In the genomic region with DNA sequence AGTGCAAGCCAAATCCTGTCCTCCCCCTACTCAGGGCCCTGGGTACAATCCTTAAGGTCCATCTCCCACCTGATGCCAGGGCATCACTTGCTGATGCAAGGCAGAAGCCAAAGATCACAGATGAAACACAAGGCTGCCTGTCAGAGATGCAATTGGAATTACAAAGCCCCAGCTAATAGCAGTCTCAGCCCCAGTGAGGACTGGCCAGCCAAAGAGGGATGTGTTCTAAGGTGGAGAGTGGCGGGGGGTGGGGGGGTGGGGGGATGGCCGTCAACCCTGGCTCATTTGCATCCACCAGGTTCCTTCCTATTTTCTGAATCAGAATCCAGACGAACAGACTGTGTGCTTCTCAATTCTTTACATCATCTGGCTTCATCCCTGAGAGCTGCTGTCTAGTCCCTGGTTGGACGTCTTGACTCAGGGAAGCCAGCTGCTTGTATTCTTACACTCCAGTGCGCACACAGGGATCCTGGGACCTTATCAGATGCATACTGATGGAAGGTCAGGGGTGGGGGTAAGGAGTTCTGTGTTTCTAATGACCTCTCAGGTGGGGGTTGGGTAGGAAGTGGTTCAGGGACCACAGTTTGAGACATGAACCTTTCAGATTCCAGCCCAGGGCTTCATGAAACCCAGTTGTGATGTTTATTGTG, we compare ENCODE assay signal across 35 mouse cellular contexts. TPM values are rescaled to one million over a fixed set of nuclear protein-coding genes. Genes with fewer than 3 reads are reported as not detected.
"Had no signal": no experiment of that assay in that cellular context is flagged by ENCODE, and none has a peak within 500 bp of the region (broad histone marks: within the 10 kb centered on the region; RNA-seq: fewer than 3 reads in every experiment).

No protein-coding gene starts in this region.

- H3K27me3 ChIP-seq: heart, embryonic 12.5 days; hindbrain, embryonic 12.5 days; kidney, embryonic 15.5 days; limb, embryonic 12.5 days; liver, embryonic 13.5 days; liver, embryonic 15.5 days had no signal

- ATAC-seq: hindbrain, postnatal 0 days; intestine, embryonic 16.5 days had no signal

- H3K9me3 ChIP-seq: heart, embryonic 10.5 days; heart, embryonic 12.5 days; hindbrain, embryonic 10.5 days; hindbrain, embryonic 12.5 days; hindbrain, embryonic 15.5 days; kidney, embryonic 15.5 days; limb, embryonic 10.5 days; limb, embryonic 12.5 days; liver, embryonic 13.5 days; liver, embryonic 15.5 days had no signal

- H3K9ac ChIP-seq: heart, embryonic 12.5 days; hindbrain, embryonic 12.5 days; hindbrain, embryonic 15.5 days; kidney, embryonic 15.5 days; limb, embryonic 12.5 days; liver, embryonic 13.5 days; liver, embryonic 15.5 days had no signal

- H3K4me3 ChIP-seq: gastrocnemius, adult 2 months; heart, embryonic 10.5 days; heart, embryonic 12.5 days; hindbrain, embryonic 10.5 days; hindbrain, embryonic 12.5 days; hindbrain, embryonic 15.5 days; kidney, embryonic 15.5 days; left cerebral cortex, adult 2 months; limb, embryonic 10.5 days; limb, embryonic 12.5 days; liver, embryonic 13.5 days; liver, embryonic 15.5 days had no signal

- H3K27ac ChIP-seq: gastrocnemius, adult 2 months; heart, embryonic 10.5 days; hindbrain, embryonic 10.5 days; hindbrain, embryonic 12.5 days; hindbrain, embryonic 15.5 days; hindbrain, postnatal 0 days; kidney, embryonic 15.5 days; kidney, postnatal 0 days; left cerebral cortex, adult 2 months; limb, embryonic 10.5 days; limb, embryonic 12.5 days; liver, embryonic 13.5 days; liver, embryonic 15.5 days had no signal

- H3K36me3 ChIP-seq: heart, embryonic 10.5 days; heart, embryonic 12.5 days; hindbrain, embryonic 10.5 days; hindbrain, embryonic 12.5 days; hindbrain, embryonic 15.5 days; kidney, embryonic 15.5 days; limb, embryonic 10.5 days; limb, embryonic 12.5 days; liver, embryonic 13.5 days; liver, embryonic 15.5 days had no signal

- H3K4me2 ChIP-seq: heart, embryonic 12.5 days; hindbrain, embryonic 12.5 days; hindbrain, embryonic 15.5 days; kidney, embryonic 15.5 days; limb, embryonic 12.5 days; liver, embryonic 11.5 days; liver, embryonic 13.5 days; liver, embryonic 15.5 days had no signal

- DNase-seq: gastrocnemius, adult 2 months; gastrocnemius, postnatal 10 days; gastrocnemius, postnatal 36 days; heart, adult 18-20 months; heart, postnatal 10 days; heart, postnatal 4 days; kidney, adult 11 months; kidney, adult 2 months; kidney, adult 9 months; kidney, postnatal 14 days; kidney, postnatal 36 days; liver; liver, embryonic 13.5 days had no signal

RNA-seq across cellular contexts. Expression of gene Gpa33, which starts 5.2 kb away (rescaled TPM):
- total RNA-seq: gastrocnemius, adult 2 months; gastrocnemius, postnatal 10 days; gastrocnemius, postnatal 36 days; granulocyte monocyte progenitor cell, adult 5-6 weeks; heart, adult 18-20 months; heart, adult 8-10 months; heart, postnatal 10 days; heart, postnatal 25 days; heart, postnatal 4 days; hindbrain, postnatal 0 days; layer of hippocampus, adult 18-20 months; layer of hippocampus, postnatal 10 days; layer of hippocampus, postnatal 25 days; left cerebral cortex, adult 2 months; left cerebral cortex, postnatal 14 days; left cerebral cortex, postnatal 36 days had no signal
- polyA plus RNA-seq: hindbrain, embryonic 15.5 days; liver, embryonic 11.5 days; liver, embryonic 13.5 days had no signal

RNA-seq across cellular contexts. Expression of gene Dusp27, which starts 7.5 kb away (rescaled TPM):
- total RNA-seq: granulocyte monocyte progenitor cell, adult 5-6 weeks had no signal
